Mouse (Mus musculus) stomach, postnatal 0 days (tissue): ENCODE data around the gene R3hdm1. TPM values are rescaled to one million over a fixed set of nuclear protein-coding genes. Genes with fewer than 3 reads are reported as not detected.
"Not testable (repeated sequence)": the region's sequence is repeated elsewhere in the genome, so short reads cannot be mapped to it uniquely, and the experiment has no call there.

Experiments
- ATAC-seq: fragments of 200-750 bp; cut with Nextera tagmentation; 2 replicates; pipeline ENCODE4 v1.8.0; 2017; ENCODE audit not compliant: low FRiP score, low TSS enrichment
- DNase-seq: peaks from one replicate; pipeline ENCODE4 v3.0.0-alpha.2; 2016; ENCODE audit warnings: low spot score
- H3K27ac ChIP-seq: fragments of 300-500 bp; sonication (generic); replicated peaks from 2 replicates; pipeline ENCODE4 v1.5.1; 2014; ENCODE audit warnings: mild to moderate bottlenecking, control low read depth
- H3K27me3 ChIP-seq: fragments of 300-500 bp; sonication (generic); 2 replicates; pipeline ENCODE4 v1.6.1; 2014; ENCODE audit warnings: low read length; ENCODE audit not compliant: control insufficient read depth, insufficient read depth
- H3K36me3 ChIP-seq: fragments of 300-500 bp; sonication (generic); 2 replicates; pipeline ENCODE4 v1.6.1; 2014; ENCODE audit warnings: low read length, mixed read lengths; ENCODE audit not compliant: control insufficient read depth, insufficient read depth
- H3K4me1 ChIP-seq: fragments of 300-500 bp; sonication (generic); replicated peaks from 2 replicates; pipeline ENCODE4 v1.6.1; 2014; ENCODE audit warnings: antibody characterized with exemption; ENCODE audit not compliant: control insufficient read depth, insufficient read depth
- H3K4me2 ChIP-seq: fragments of 300-500 bp; sonication (generic); replicated peaks from 2 replicates; pipeline ENCODE4 v1.6.1; 2014; ENCODE audit warnings: low read depth, mild to moderate bottlenecking, control low read depth, moderate library complexity
- H3K4me3 ChIP-seq: fragments of 300-500 bp; sonication (generic); 2 replicates; pipeline ENCODE4 v1.5.1; 2014; ENCODE audit warnings: low read depth, low read length, control low read depth
- H3K9ac ChIP-seq: fragments of 300-500 bp; sonication (generic); 2 replicates; pipeline ENCODE4 v1.6.1; 2014; ENCODE audit warnings: mild to moderate bottlenecking, low read length, control low read depth, mixed read lengths
- H3K9me3 ChIP-seq: fragments of 300-500 bp; sonication (generic); 2 replicates; pipeline ENCODE4 v1.6.1; 2016; ENCODE audit warnings: low read length; ENCODE audit not compliant: control insufficient read depth
- CTCF ChIP-seq: IDR thresholded peaks from 2 replicates; pipeline ENCODE4 v1.5.1; 2016; ENCODE audit warnings: antibody characterized with exemption, low read depth, mild to moderate bottlenecking, moderate library complexity
- EP300 ChIP-seq: optimal IDR thresholded peaks from 2 replicates; pipeline ENCODE3; 2016; ENCODE audit warnings: antibody characterized with exemption
- WGBS: fragments of 180-500 bp; shearing (Covaris S2); extraction: QIAGEN DNeasy Blood & Tissue Kit; methylation state at CpG from one replicate; pipeline ENCODE4 v1.1.7; 2014; 5-methylcytosine and 5-hydroxymethylcytosine counted together
- polyA plus RNA-seq: library from polyadenylated mRNA; unstranded; fragments of >200 nt; fragmentation: Nextera tagmentation; extraction: Ambion mirVana; gene quantifications from 2 replicates; pipeline ENCODE4 v1.2.1, GENCODE M21; 2015

The R3hdm1 gene
- polyA plus RNA-seq, 1 experiment from 2014 or later: 29.6 TPM

DNA sequence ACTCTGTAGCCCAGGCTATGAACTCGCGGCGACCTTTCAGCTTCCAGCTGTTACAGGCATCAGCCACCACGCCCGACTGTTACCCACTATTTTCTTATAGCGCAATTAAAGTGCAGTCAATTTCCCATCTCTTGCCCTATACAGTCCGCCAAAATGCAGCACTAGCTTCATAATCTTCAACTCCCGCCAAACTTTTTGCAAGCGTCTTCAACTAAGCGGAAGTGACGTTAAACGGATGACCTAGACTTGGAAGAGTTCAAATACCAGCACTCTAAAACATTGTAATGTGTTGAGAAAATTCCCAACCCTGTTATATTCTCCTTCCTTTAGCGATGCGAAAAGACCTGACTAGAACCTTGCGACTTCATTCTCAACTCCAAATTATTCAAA is 855 bp upstream of the R3hdm1 start:
- H3K27ac ChIP-seq: 0 out of 2 replicates have a peak overlapping the region, but pooled peaks have one; percentile 20
- DNase-seq: peak; percentile 44
- H3K4me2 ChIP-seq: peak overlapping the region; percentile 54
- no peaks in the 10 kb centered on the region for H3K4me1 ChIP-seq
- H3K9ac ChIP-seq: peak overlapping the region; percentile 38; the same call in 1 of the 2 replicates
- H3K27me3 ChIP-seq: no peaks in the 10 kb centered on the region
- TF ChIP-seq EP300 (no peak), CTCF (no peak)
- no peaks in the 10 kb centered on the region for H3K9me3 ChIP-seq
- peak; percentile 22; the same call in 1 of the 2 replicates for ATAC-seq
- no peaks in the 10 kb centered on the region for H3K36me3 ChIP-seq
- WGBS: 0% methylated on average over 15 of the region's 15 CpGs
- H3K4me3 ChIP-seq: peak overlapping the region; percentile 91

- Histone ChIP-seq H3K4me3 (peak overlapping the region; percentile 91), H3K4me2 (peak overlapping the region; percentile 81), H3K4me1 (no peaks in the 10 kb centered on the region), H3K36me3 (no peaks in the 10 kb centered on the region), H3K9ac (peak overlapping the region; percentile 82), H3K27me3 (no peaks in the 10 kb centered on the region), H3K9me3 (no peaks in the 10 kb centered on the region), H3K27ac (peak overlapping the region; percentile 93)
- no peak for TF ChIP-seq EP300
- TF ChIP-seq CTCF: peak; percentile 33; the same call in 1 of the 2 replicates
- no peak for DNase-seq
- WGBS: under 1% methylated on average over 47 of the region's 47 CpGs
- peak; percentile 54 for ATAC-seq
Measured at GRCm38 (mm10) chr1:128103520-128104088, 503 bp downstream of the R3hdm1 start.

- H3K9me3 ChIP-seq: no peaks in the 10 kb centered on the region
- 87% methylated on average over 4 of the region's 4 CpGs for WGBS
- DNase-seq: no peak
- H3K4me3 ChIP-seq: no peak overlapping the region
- TF ChIP-seq CTCF: no peak
- TF ChIP-seq EP300: no peak
- no peaks in the 10 kb centered on the region for H3K36me3 ChIP-seq
- ATAC-seq: no peak
- no peak overlapping the region for H3K9ac ChIP-seq
- H3K4me2 ChIP-seq: no peak overlapping the region
- no peaks in the 10 kb centered on the region for H3K27me3 ChIP-seq
- no peak overlapping the region for H3K27ac ChIP-seq
- no peaks in the 10 kb centered on the region for H3K4me1 ChIP-seq
Measured at GRCm38 (mm10) chr1:128120913-128121627, 18.0 kb downstream of the R3hdm1 start.

DNA sequence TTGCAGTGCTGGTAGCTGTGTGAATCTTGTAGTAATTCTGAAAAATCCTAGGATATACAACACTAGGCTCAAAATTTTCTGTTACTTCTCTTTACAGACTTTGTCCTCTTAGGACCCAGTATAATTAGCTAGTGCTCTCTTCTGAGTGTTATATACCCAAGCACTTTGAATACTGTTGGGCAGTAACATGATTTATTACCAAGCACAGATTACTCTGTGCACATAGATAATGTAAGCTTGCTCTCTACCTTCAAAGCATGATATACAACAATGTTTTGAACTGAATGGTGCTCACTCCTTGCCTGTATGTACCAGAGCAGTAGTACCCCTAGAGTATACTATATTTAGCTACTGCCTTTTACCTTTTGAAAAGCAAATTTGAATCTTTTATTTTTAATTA is 33.1 kb downstream of the R3hdm1 start:
- not testable (repeated sequence) for ATAC-seq

DNA sequence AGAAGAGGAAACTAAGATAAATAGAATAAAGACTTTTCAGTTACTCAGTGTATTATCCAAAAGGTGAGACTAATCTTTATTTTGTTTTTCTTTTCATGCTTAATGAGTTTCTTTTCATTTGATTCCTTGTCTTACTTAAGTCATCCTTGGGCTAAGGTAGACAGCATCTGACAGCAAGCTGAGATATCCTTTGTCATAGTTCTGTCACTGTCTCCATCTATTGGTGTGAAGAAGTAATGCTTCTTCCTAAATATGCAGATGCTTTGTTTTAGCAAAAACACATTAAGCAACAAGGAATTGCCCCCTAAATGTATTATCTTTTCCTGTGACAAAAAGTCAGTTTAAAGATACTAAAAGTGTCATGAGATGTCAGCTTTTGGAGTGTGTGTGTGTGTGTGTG is 37.9 kb downstream of the R3hdm1 start:
- DNase-seq (no peak), ATAC-seq (no peak)
- Histone ChIP-seq H3K4me2 (no peak overlapping the region), H3K9ac (no peak overlapping the region), H3K4me1 (no peaks in the 10 kb centered on the region), H3K36me3 (no peaks in the 10 kb centered on the region), H3K9me3 (no peaks in the 10 kb centered on the region), H3K27ac (no peak overlapping the region), H3K4me3 (no peak overlapping the region), H3K27me3 (no peaks in the 10 kb centered on the region)
- TF ChIP-seq EP300: no peak
- peak; percentile 78 for TF ChIP-seq CTCF

More for the DNA sequence above, 33.1 kb downstream of the R3hdm1 start:
- H3K4me3 ChIP-seq, H3K9ac ChIP-seq, DNase-seq, H3K27ac ChIP-seq, H3K36me3 ChIP-seq, H3K4me2 ChIP-seq, H3K27me3 ChIP-seq, H3K9me3 ChIP-seq, H3K4me1 ChIP-seq: not testable (repeated sequence)

- Histone ChIP-seq H3K9ac (no peak overlapping the region), H3K9me3 (no peaks in the 10 kb centered on the region), H3K4me2 (no peak overlapping the region), H3K4me3 (no peak overlapping the region), H3K4me1 (no peaks in the 10 kb centered on the region), H3K27me3 (no peaks in the 10 kb centered on the region), H3K27ac (no peak overlapping the region), H3K36me3 (no peaks in the 10 kb centered on the region)
- TF ChIP-seq EP300 (no peak), CTCF (no peak)
- DNase-seq: no peak
- no peak for ATAC-seq
Measured at GRCm38 (mm10) chr1:128141737-128142136, 38.6 kb downstream of the R3hdm1 start.
